Mouse (Mus musculus) c-Kit-positive CD71-negative TER-119-negative erythroid progenitor cells, embryonic 14.5 days (primary cell): ENCODE data around the gene Snx7.

Source experiments
- DNase-seq: peaks from one replicate; pipeline ENCODE4 v3.0.0-alpha.2; 2013; ENCODE audit warnings: low read depth

Gene Snx7

GRCm38 (mm10) chr3:117817635-117818034 lies 51.1 kb downstream of the Snx7 start:
- DNase-seq, result no peak

- no peak for DNase-seq
These were observed 54.5 kb downstream of the Snx7 start for GRCm38 (mm10) chr3:117814218-117814617.

GRCm38 (mm10) chr3:117812135-117812534 lies 56.6 kb downstream of the Snx7 start:
- no peak for DNase-seq

- no peak for DNase-seq
These were observed 63.0 kb downstream of the Snx7 start for GRCm38 (mm10) chr3:117805782-117806181.

GRCm38 (mm10) chr3:117794501-117794900 lies 74.2 kb downstream of the Snx7 start:
- DNase-seq, result no peak

- DNase-seq, result no peak
These were observed 76.8 kb downstream of the Snx7 start for GRCm38 (mm10) chr3:117791951-117792350.

GRCm38 (mm10) chr3:117791273-117791672 lies 77.5 kb downstream of the Snx7 start:
- no peak for DNase-seq

GRCm38 (mm10) chr3:117788800-117789693 lies 79.7 kb downstream of the Snx7 start:
- no peak for DNase-seq

- no peak for DNase-seq
These were observed 81.5 kb downstream of the Snx7 start for GRCm38 (mm10) chr3:117787247-117787646.

GRCm38 (mm10) chr3:117752151-117752757 lies 116.5 kb downstream of the Snx7 start:
- no peak for DNase-seq

GRCm38 (mm10) chr3:117751665-117752064 lies 117.1 kb downstream of the Snx7 start:
- DNase-seq, result no peak

GRCm38 (mm10) chr3:117749256-117749655 lies 119.5 kb downstream of the Snx7 start:
- DNase-seq, result no peak

GRCm38 (mm10) chr3:117739760-117740159 lies 129.0 kb downstream of the Snx7 start:
- DNase-seq, result no peak

GRCm38 (mm10) chr3:117732661-117733060 lies 136.1 kb downstream of the Snx7 start:
- DNase-seq, result no peak
